Mouse (Mus musculus) MEL (cell line): ENCODE data around the gene Hoxb7.

Source experiments
- BHLHE40 ChIP-seq: IDR thresholded peaks from 2 replicates; pipeline ENCODE4 v1.6.1; 2012; ENCODE audit warnings: low read depth, mild to moderate bottlenecking, inconsistent platforms, low read length, improper control_type of control experiment, borderline replicate concordance
- GATA1 ChIP-seq: IDR thresholded peaks from 2 replicates; pipeline ENCODE4 v1.6.1; 2011; ENCODE audit warnings: low read depth, low read length, improper control_type of control experiment
- MAZ ChIP-seq: IDR thresholded peaks from 2 replicates; pipeline ENCODE4 v1.6.1; 2012; ENCODE audit warnings: low read depth, mild to moderate bottlenecking, inconsistent platforms, low read length, improper control_type of control experiment
- RCOR1 ChIP-seq: IDR thresholded peaks from 2 replicates; pipeline ENCODE4 v1.6.1; 2012; ENCODE audit warnings: low read depth, mild to moderate bottlenecking, inconsistent platforms, low read length, improper control_type of control experiment
- SIN3A ChIP-seq: IDR thresholded peaks from 2 replicates; pipeline ENCODE4 v1.6.1; 2012; ENCODE audit warnings: low read length, improper control_type of control experiment, inconsistent platforms

- TF ChIP-seq GATA1 (no peak), RCOR1 (no peak), SIN3A (no peak), MAZ (no peak), BHLHE40 (no peak)
These were observed 26.0 kb upstream of the Hoxb7 start for GRCm38 (mm10) chr11:96260310-96260970.
